Mouse (Mus musculus) heart, adult 2 months (tissue): ENCODE data around the gene C6.

Source experiments
- CTCF ChIP-seq: fragments of 200-600 bp; IDR thresholded peaks from 2 replicates; pipeline ENCODE4 v1.8.1; 2022; ENCODE audit warnings: antibody characterized with exemption, mild to moderate bottlenecking, moderate library complexity
- EP300 ChIP-seq: fragments of 200-500 bp; IDR thresholded peaks from 2 replicates; pipeline ENCODE4 v1.6.1; 2011; ENCODE audit warnings: low read depth, low read length, control low read depth; ENCODE audit not compliant: insufficient read depth
- POLR2A ChIP-seq: fragments of 200-500 bp; IDR thresholded peaks from 2 replicates; pipeline ENCODE4 v1.6.1; 2011; ENCODE audit warnings: mild to moderate bottlenecking, low read depth, low read length, control low read depth; ENCODE audit not compliant: insufficient read depth

GRCm38 (mm10) chr15:4814976-4815375, 88.0 kb downstream of the C6 start:
- TF ChIP-seq POLR2A (no peak), CTCF (no peak), EP300 (no peak)
